Mouse (Mus musculus): ENCODE data around the gene Plau. TPM values are rescaled to one million over a fixed set of nuclear protein-coding genes. Genes with fewer than 3 reads are reported as not detected.

Gene Plau
- polyA plus RNA-seq (2015; fragmentation: Nextera tagmentation; extraction: Ambion mirVana), result 0.86 and 1.2 TPM in 2 replicates

- Histone ChIP-seq H3K27me3 (no peaks in the 10 kb centered on the region), H3K9me3 (no peaks in the 10 kb centered on the region), H3K4me2 (peak within 1 kb of the TSS; percentile 91), H3K9ac (peak within 1 kb of the TSS; percentile 49), H3K4me1 (peaks cover 14% of the 10 kb centered on the region), H3K36me3 (no peaks in the 10 kb centered on the region), H3K27ac (no peak within 1 kb of the TSS), H3K4me3 (peak within 1 kb of the TSS; percentile 49)
- under 1% methylated on average over 32 of the region's 33 CpGs for WGBS
- ATAC-seq (ENCODE audit: borderline replicate concordance, extremely low read depth, low FRiP score, low TSS enrichment), result peak; percentile 88
Measured at GRCm38 (mm10) chr14:20836171-20836904, at the start of gene Plau. Gene Plau, plus strand, starts transcription at chr14:20836660.

- Histone ChIP-seq H3K27ac (no peak overlapping the region), H3K4me2 (no peak overlapping the region), H3K4me1 (peaks cover 39% of the 10 kb centered on the region), H3K36me3 (peaks cover 32% of the 10 kb centered on the region), H3K4me3 (no peak overlapping the region), H3K27me3 (no peaks in the 10 kb centered on the region), H3K9ac (no peak overlapping the region), H3K9me3 (no peaks in the 10 kb centered on the region)
- no peak for ATAC-seq (ENCODE audit: borderline replicate concordance, extremely low read depth, low FRiP score, low TSS enrichment)
- WGBS, result 79% methylated on average over 3 of the region's 3 CpGs
Measured at GRCm38 (mm10) chr14:20788151-20788550, 48.3 kb upstream of the Plau start.

GRCm38 (mm10) chr14:20789593-20789992 is 46.9 kb upstream of the Plau start:
- ATAC-seq (ENCODE audit: borderline replicate concordance, extremely low read depth, low FRiP score, low TSS enrichment), result no peak
- Histone ChIP-seq H3K4me1 (peaks cover 45% of the 10 kb centered on the region), H3K36me3 (peaks cover 30% of the 10 kb centered on the region), H3K27me3 (no peaks in the 10 kb centered on the region), H3K27ac (no peak overlapping the region), H3K9ac (no peak overlapping the region), H3K4me3 (no peak overlapping the region), H3K9me3 (no peaks in the 10 kb centered on the region), H3K4me2 (no peak overlapping the region)
- 89% methylated on average over 4 of the region's 4 CpGs for WGBS

GRCm38 (mm10) chr14:20790445-20790844 is 46.0 kb upstream of the Plau start:
- WGBS, result 93% methylated on average over 5 of the region's 5 CpGs
- peaks cover 47% of the 10 kb centered on the region for H3K4me1 ChIP-seq
- H3K27me3 ChIP-seq, result no peaks in the 10 kb centered on the region
- H3K9me3 ChIP-seq, result no peaks in the 10 kb centered on the region
- no peak overlapping the region for H3K9ac ChIP-seq
- no peak overlapping the region for H3K4me3 ChIP-seq
- H3K36me3 ChIP-seq, result peaks cover 27% of the 10 kb centered on the region
- no peak for ATAC-seq (ENCODE audit: borderline replicate concordance, extremely low read depth, low FRiP score, low TSS enrichment)
- H3K27ac ChIP-seq, result no peak overlapping the region
- no peak overlapping the region for H3K4me2 ChIP-seq

- WGBS, result 96% methylated on average over 6 of the region's 6 CpGs
- H3K4me2 ChIP-seq, result no peak overlapping the region
- no peaks in the 10 kb centered on the region for H3K9me3 ChIP-seq
- no peak overlapping the region for H3K4me3 ChIP-seq
- H3K27me3 ChIP-seq, result no peaks in the 10 kb centered on the region
- H3K36me3 ChIP-seq, result peaks cover 25% of the 10 kb centered on the region
- H3K9ac ChIP-seq, result no peak overlapping the region
- ATAC-seq (ENCODE audit: borderline replicate concordance, extremely low read depth, low FRiP score, low TSS enrichment), result no peak
- H3K4me1 ChIP-seq, result peaks cover 42% of the 10 kb centered on the region
- H3K27ac ChIP-seq, result no peak overlapping the region
Measured at GRCm38 (mm10) chr14:20790996-20791395, 45.5 kb upstream of the Plau start.

GRCm38 (mm10) chr14:20791511-20792242 is 44.8 kb upstream of the Plau start:
- H3K27ac ChIP-seq, result no peak overlapping the region
- no peak overlapping the region for H3K9ac ChIP-seq
- H3K9me3 ChIP-seq, result no peaks in the 10 kb centered on the region
- peaks cover 35% of the 10 kb centered on the region for H3K4me1 ChIP-seq
- no peaks in the 10 kb centered on the region for H3K27me3 ChIP-seq
- H3K4me2 ChIP-seq, result no peak overlapping the region
- H3K4me3 ChIP-seq, result no peak overlapping the region
- 66% methylated on average over 16 of the region's 16 CpGs for WGBS
- peaks cover 25% of the 10 kb centered on the region for H3K36me3 ChIP-seq
- no peak for ATAC-seq (ENCODE audit: borderline replicate concordance, extremely low read depth, low FRiP score, low TSS enrichment)

- H3K27me3 ChIP-seq, result no peaks in the 10 kb centered on the region
- peaks cover 25% of the 10 kb centered on the region for H3K36me3 ChIP-seq
- ATAC-seq (ENCODE audit: borderline replicate concordance, extremely low read depth, low FRiP score, low TSS enrichment), result no peak
- H3K4me2 ChIP-seq, result peak overlapping the region; percentile 72
- peak overlapping the region; percentile 89 for H3K4me3 ChIP-seq
- WGBS, result 66% methylated on average over 8 of the region's 8 CpGs
- peaks cover 29% of the 10 kb centered on the region for H3K4me1 ChIP-seq
- no peak overlapping the region for H3K27ac ChIP-seq
- no peaks in the 10 kb centered on the region for H3K9me3 ChIP-seq
- H3K9ac ChIP-seq, result peak overlapping the region; percentile 77; the same call in 1 of the 2 replicates
Measured at GRCm38 (mm10) chr14:20792243-20792921, 44.1 kb upstream of the Plau start.

- Histone ChIP-seq H3K4me1 (peaks cover 29% of the 10 kb centered on the region), H3K9me3 (no peaks in the 10 kb centered on the region), H3K9ac (peak overlapping the region; percentile 77), H3K36me3 (peaks cover 25% of the 10 kb centered on the region), H3K27me3 (no peaks in the 10 kb centered on the region), H3K27ac (peak overlapping the region; percentile 75), H3K4me3 (peak overlapping the region; percentile 89), H3K4me2 (peak overlapping the region; percentile 72)
- peak; percentile 51 for ATAC-seq (ENCODE audit: borderline replicate concordance, extremely low read depth, low FRiP score, low TSS enrichment)
- WGBS, result under 1% methylated on average over 50 of the region's 57 CpGs
Measured at GRCm38 (mm10) chr14:20792922-20793757, 43.3 kb upstream of the Plau start.

- H3K4me1 ChIP-seq, result peaks cover 33% of the 10 kb centered on the region
- H3K4me2 ChIP-seq, result peak within 1 kb of the TSS; percentile 72
- H3K36me3 ChIP-seq, result peaks cover 17% of the 10 kb centered on the region
- H3K9ac ChIP-seq, result peak within 1 kb of the TSS; percentile 77
- ATAC-seq (ENCODE audit: borderline replicate concordance, extremely low read depth, low FRiP score, low TSS enrichment), result peak; percentile 92
- no peaks in the 10 kb centered on the region for H3K27me3 ChIP-seq
- peak within 1 kb of the TSS; percentile 75 for H3K27ac ChIP-seq
- WGBS, result under 1% methylated on average over 52 of the region's 76 CpGs
- no peaks in the 10 kb centered on the region for H3K9me3 ChIP-seq
- peak within 1 kb of the TSS; percentile 89 for H3K4me3 ChIP-seq
Measured at GRCm38 (mm10) chr14:20793758-20794531, 42.5 kb upstream of the Plau start, which contains the start of gene Camk2g. Gene Camk2g, minus strand, starts transcription at chr14:20794088.

- Histone ChIP-seq H3K4me2 (peak overlapping the region; percentile 72), H3K27ac (0 out of 2 replicates have a peak overlapping the region, but pooled peaks have one; percentile 3), H3K27me3 (no peaks in the 10 kb centered on the region), H3K9ac (peak overlapping the region; percentile 54; the same call in 1 of the 2 replicates), H3K4me3 (peak overlapping the region; percentile 89), H3K36me3 (peaks cover 15% of the 10 kb centered on the region; the same call in 1 of the 2 replicates), H3K9me3 (no peaks in the 10 kb centered on the region), H3K4me1 (peaks cover 33% of the 10 kb centered on the region)
- 14% methylated on average over 9 of the region's 9 CpGs for WGBS
- no peak for ATAC-seq (ENCODE audit: borderline replicate concordance, extremely low read depth, low FRiP score, low TSS enrichment)
Measured at GRCm38 (mm10) chr14:20794589-20794988, 41.9 kb upstream of the Plau start.
